Mouse (Mus musculus) small intestine, adult 10 weeks (tissue): ENCODE data around the gene Sltm. TPM values are rescaled to one million over a fixed set of nuclear protein-coding genes. Genes with fewer than 3 reads are reported as not detected.

Source experiments
- polyA plus RNA-seq: library from polyadenylated mRNA; stranded (reverse); fragments of 350-450 nt; fragmentation: Illumina TruSeq; extraction: RNeasy Lipid Tissue Mini Kit (QIAGEN cat#74804); gene quantifications from one replicate; pipeline ENCODE4 v1.2.3, GENCODE M21; 2014; ENCODE audit warnings: low replicate concordance

Gene Sltm
- polyA plus RNA-seq = 80.8 TPM

GRCm38 (mm10) chr9:70542305-70543041 is at the start of gene Sltm:
Gene Sltm, plus strand, starts transcription at chr9:70542754.

GRCm38 (mm10) chr9:70503626-70504041 is 38.9 kb upstream of the Sltm start, which contains the start of gene Rnf111:
Gene Rnf111, minus strand, starts transcription at chr9:70503725.

Other genes starting within 250 kb of the Sltm start
- 10.4 TPM for gene Ccnb2, start 121.2 kb upstream of the Sltm start, polyA plus RNA-seq
- 64.7 TPM for gene Rnf111, start 39.0 kb upstream of the Sltm start, polyA plus RNA-seq
- gene Gm10642, start 113.5 kb downstream of the Sltm start, polyA plus RNA-seq = not detected
- gene Mindy2, start 114.4 kb downstream of the Sltm start, polyA plus RNA-seq = 27.4 TPM
- gene Adam10, start 136.2 kb downstream of the Sltm start, polyA plus RNA-seq = 157 TPM